Mouse (Mus musculus) CH12.LX (cell line): ENCODE results near the gene Emc6.

ENCODE experiments used
- CTCF ChIP-seq, 2 experiments: IDR thresholded peaks in 1 of 2; conservative IDR thresholded peaks in 1 of 2; 2 replicates each; pipeline ENCODE4 v1.5.1; 2011 to 2012; ENCODE audit warnings: low read depth in 2 of 2, low read length in 2 of 2, improper control_type of control experiment in 1 of 2, inconsistent platforms in 1 of 2, mild to moderate bottlenecking in 1 of 2, moderate library complexity in 1 of 2
- POLR2A ChIP-seq: IDR thresholded peaks from 2 replicates; pipeline ENCODE4 v1.6.1; 2011; ENCODE audit warnings: low read depth, mild to moderate bottlenecking, improper control_type of control experiment, low read length

GRCm38 (mm10) chr11:73193047-73193446 lies 16.2 kb upstream of the Emc6 start:
- TF ChIP-seq CTCF (conservative IDR thresholded peaks at IDR 0.05 in 1 of 2, IDR thresholded peaks at IDR 0.05 in 1 of 2; ENCODE audit: low read depth in 2 of 2, low read length in 2 of 2), result no peak
- TF ChIP-seq POLR2A, result no peak
